Mouse (Mus musculus) heart, adult 2 months (tissue): ENCODE results near the gene Cyb561a3.

Source experiments
- CTCF ChIP-seq: fragments of 200-600 bp; IDR thresholded peaks from 2 replicates; pipeline ENCODE4 v1.8.1; 2022; ENCODE audit warnings: antibody characterized with exemption, mild to moderate bottlenecking, moderate library complexity
- POLR2A ChIP-seq: fragments of 200-500 bp; IDR thresholded peaks from 2 replicates; pipeline ENCODE4 v1.6.1; 2011; ENCODE audit warnings: mild to moderate bottlenecking, low read depth, low read length, control low read depth; ENCODE audit not compliant: insufficient read depth

- TF ChIP-seq POLR2A (peak; percentile 97), CTCF (peak; percentile 80)
Measured at GRCm38 (mm10) chr19:10605293-10605900, 28.4 kb downstream of the Cyb561a3 start, which contains the start of the genes Ddb1 and Tkfc.
